Mouse (Mus musculus) B cell, adult (primary cell): ENCODE data around the gene Tmem50a. TPM values are rescaled to one million over a fixed set of nuclear protein-coding genes. Genes with fewer than 3 reads are reported as not detected.

ENCODE experiments used
- total RNA-seq: library from RNA; stranded (reverse); gene quantifications from 4 replicates; pipeline ENCODE4 v1.2.4, GENCODE M21; 2023; ENCODE audit not compliant: inconsistent age

Tmem50a gene
- total RNA-seq = 112 to 123 TPM (median 121 TPM) in 4 replicates

GRCm38 (mm10) chr4:134914864-134915209, at the start of gene Tmem50a:
TSS of gene Tmem50a (minus strand) at chr4:134915024.

GRCm38 (mm10) chr4:134930684-134931481, 16.1 kb upstream of the Tmem50a start, which contains the start of gene Syf2:
TSS of gene Syf2 (plus strand) at chr4:134930898.

GRCm38 (mm10) chr4:134923258-134924018, 8.6 kb upstream of the Tmem50a start, which contains the start of gene Rsrp1:
TSS of gene Rsrp1 (plus strand) at chr4:134923592.

GRCm38 (mm10) chr4:134863937-134864729, 50.7 kb downstream of the Tmem50a start, which contains the start of gene Rhd:
TSS of gene Rhd (plus strand) at chr4:134864536.

GRCm38 (mm10) chr4:134853259-134853636, 61.6 kb downstream of the Tmem50a start, which contains the start of gene Maco1:
TSS of gene Maco1 (minus strand) at chr4:134853345.

Other genes starting within 250 kb of the Tmem50a start
- gene Man1c1, start 210.7 kb downstream of the Tmem50a start, total RNA-seq = 6.2 to 7.3 TPM (median 7.0 TPM) in 4 replicates
- gene Ldlrap1, start 147.0 kb downstream of the Tmem50a start, total RNA-seq = 12.1 to 15.8 TPM (median 13.9 TPM) in 4 replicates
- gene Maco1, start 61.7 kb downstream of the Tmem50a start, total RNA-seq = 49.3 to 57.1 TPM (median 53.0 TPM) in 4 replicates
- not detected in 4 replicates for gene Rhd, start 50.5 kb downstream of the Tmem50a start, total RNA-seq
- 267 to 312 TPM (median 292 TPM) in 4 replicates for gene Rsrp1, start 8.6 kb upstream of the Tmem50a start, total RNA-seq
- gene Syf2, start 15.9 kb upstream of the Tmem50a start, total RNA-seq = 211 to 232 TPM (median 219 TPM) in 4 replicates
- gene Runx3, start 205.6 kb upstream of the Tmem50a start, total RNA-seq = 88.7 to 98.6 TPM (median 91.7 TPM) in 4 replicates